Mouse (Mus musculus) heart, postnatal 4 days (tissue): ENCODE measurements around the gene Gfra1. TPM values are rescaled to one million over a fixed set of nuclear protein-coding genes. Genes with fewer than 3 reads are reported as not detected.

Experiments
- DNase-seq: peaks from one replicate; pipeline ENCODE4 v3.0.0; 2021
- total RNA-seq, 2 experiments: library from RNA; stranded (reverse); gene quantifications; 2 replicates each; pipeline ENCODE4 v1.2.3; 2021

Gfra1 gene
- total RNA-seq, 2 experiments from 2014 or later, result 1.1 to 2.0 TPM

GRCm38 (mm10) chr19:58389466-58389865 lies 66.2 kb downstream of the Gfra1 start:
- no peak for DNase-seq

GRCm38 (mm10) chr19:58388851-58389447 lies 66.8 kb downstream of the Gfra1 start:
- DNase-seq, result no peak

- no peak for DNase-seq
Measured at GRCm38 (mm10) chr19:58383273-58383672, 72.4 kb downstream of the Gfra1 start.

- no peak for DNase-seq
Measured at GRCm38 (mm10) chr19:58382535-58382934, 73.2 kb downstream of the Gfra1 start.

- no peak for DNase-seq
Measured at GRCm38 (mm10) chr19:58377969-58378368, 77.7 kb downstream of the Gfra1 start.

GRCm38 (mm10) chr19:58376675-58377102 lies 79.0 kb downstream of the Gfra1 start:
- no peak for DNase-seq

- no peak for DNase-seq
Measured at GRCm38 (mm10) chr19:58374648-58375047, 81.1 kb downstream of the Gfra1 start.

- DNase-seq, result no peak
Measured at GRCm38 (mm10) chr19:58374155-58374554, 81.6 kb downstream of the Gfra1 start.

- no peak for DNase-seq
Measured at GRCm38 (mm10) chr19:58368513-58368912, 87.2 kb downstream of the Gfra1 start.

- no peak for DNase-seq
Measured at GRCm38 (mm10) chr19:58364688-58365087, 91.0 kb downstream of the Gfra1 start.

- no peak for DNase-seq
Measured at GRCm38 (mm10) chr19:58360982-58361381, 94.7 kb downstream of the Gfra1 start.

GRCm38 (mm10) chr19:58358063-58358462 lies 97.6 kb downstream of the Gfra1 start:
- DNase-seq, result no peak

- no peak for DNase-seq
Measured at GRCm38 (mm10) chr19:58353953-58354352, 101.8 kb downstream of the Gfra1 start.

GRCm38 (mm10) chr19:58353260-58353870 lies 102.3 kb downstream of the Gfra1 start:
- DNase-seq, result no peak

- no peak for DNase-seq
Measured at GRCm38 (mm10) chr19:58349890-58350408, 105.8 kb downstream of the Gfra1 start.

GRCm38 (mm10) chr19:58345137-58345536 lies 110.6 kb downstream of the Gfra1 start:
- no peak for DNase-seq

GRCm38 (mm10) chr19:58341351-58341750 lies 114.4 kb downstream of the Gfra1 start:
- DNase-seq, result no peak

GRCm38 (mm10) chr19:58340221-58340620 lies 115.5 kb downstream of the Gfra1 start:
- DNase-seq, result no peak

GRCm38 (mm10) chr19:58336802-58337201 lies 118.9 kb downstream of the Gfra1 start:
- no peak for DNase-seq

- DNase-seq, result no peak
Measured at GRCm38 (mm10) chr19:58335585-58336530, 119.9 kb downstream of the Gfra1 start.

- DNase-seq, result no peak
Measured at GRCm38 (mm10) chr19:58329305-58329704, 126.4 kb downstream of the Gfra1 start.

- DNase-seq, result no peak
Measured at GRCm38 (mm10) chr19:58328014-58328413, 127.7 kb downstream of the Gfra1 start.

- peak; percentile 12 for DNase-seq
Measured at GRCm38 (mm10) chr19:58316474-58316873, 139.2 kb downstream of the Gfra1 start.
